Mouse (Mus musculus): Measurements from ENCODE around the gene Retreg1. TPM values are rescaled to one million over a fixed set of nuclear protein-coding genes. Genes with fewer than 3 reads are reported as not detected.

Gene Retreg1
- polyA plus RNA-seq, 1 experiment from 2014 or later = 13.4 TPM

DNA sequence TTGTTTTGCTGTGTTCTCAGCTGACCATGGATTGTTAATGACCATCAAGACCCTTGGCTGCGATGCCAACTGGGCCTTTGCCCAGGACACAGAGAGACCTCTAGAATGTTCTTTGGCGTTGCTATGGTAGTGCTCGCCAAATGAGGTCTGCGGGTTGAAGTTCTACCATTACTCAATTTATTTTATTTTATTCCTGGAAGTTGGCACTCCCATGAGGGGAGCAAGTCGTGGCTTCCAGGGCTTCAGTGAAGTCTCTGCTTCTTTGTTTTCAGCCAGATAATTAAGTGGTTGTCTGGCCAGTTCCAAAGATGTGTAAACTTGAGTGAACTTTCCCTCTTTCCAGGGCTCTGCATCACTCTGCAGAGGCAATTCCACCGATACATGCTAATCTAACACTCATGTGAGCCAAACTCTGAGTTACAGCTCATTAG lies 43.6 kb downstream of the Retreg1 start:
- 80% methylated on average over 6 of the region's 6 CpGs for WGBS
- no peaks in the 10 kb centered on the region for H3K4me1 ChIP-seq (ENCODE audit: control insufficient read depth, insufficient read depth, low read length)
- no peak overlapping the region for H3K4me2 ChIP-seq (ENCODE audit: low read depth, low read length)
- no peak overlapping the region for H3K27ac ChIP-seq (ENCODE audit: low read length)
- no peak overlapping the region for H3K9ac ChIP-seq (ENCODE audit: low read depth, low read length)
- no peak for ATAC-seq
- H3K9me3 ChIP-seq (ENCODE audit: control insufficient read depth, low read length) = no peaks in the 10 kb centered on the region
- no peaks in the 10 kb centered on the region for H3K36me3 ChIP-seq (ENCODE audit: control insufficient read depth, insufficient read depth, low read length)
- H3K27me3 ChIP-seq (replicated peaks; ENCODE audit: control insufficient read depth, insufficient read depth, low read length) = no peaks in the 10 kb centered on the region
- no peak overlapping the region for H3K4me3 ChIP-seq (ENCODE audit: low read length)

- Histone ChIP-seq H3K27me3 (replicated peaks; ENCODE audit: control insufficient read depth, insufficient read depth, low read length) (no peaks in the 10 kb centered on the region), H3K27ac (ENCODE audit: low read length) (no peak overlapping the region), H3K36me3 (ENCODE audit: control insufficient read depth, insufficient read depth, low read length) (no peaks in the 10 kb centered on the region), H3K9me3 (ENCODE audit: control insufficient read depth, low read length) (no peaks in the 10 kb centered on the region), H3K4me1 (ENCODE audit: control insufficient read depth, insufficient read depth, low read length) (no peaks in the 10 kb centered on the region), H3K9ac (ENCODE audit: low read depth, low read length) (no peak overlapping the region), H3K4me3 (ENCODE audit: low read length) (no peak overlapping the region), H3K4me2 (ENCODE audit: low read depth, low read length) (no peak overlapping the region)
- WGBS = 87% methylated on average over 5 of the region's 5 CpGs
- no peak for ATAC-seq
Measured at GRCm38 (mm10) chr15:25889927-25890326, 46.9 kb downstream of the Retreg1 start.

DNA sequence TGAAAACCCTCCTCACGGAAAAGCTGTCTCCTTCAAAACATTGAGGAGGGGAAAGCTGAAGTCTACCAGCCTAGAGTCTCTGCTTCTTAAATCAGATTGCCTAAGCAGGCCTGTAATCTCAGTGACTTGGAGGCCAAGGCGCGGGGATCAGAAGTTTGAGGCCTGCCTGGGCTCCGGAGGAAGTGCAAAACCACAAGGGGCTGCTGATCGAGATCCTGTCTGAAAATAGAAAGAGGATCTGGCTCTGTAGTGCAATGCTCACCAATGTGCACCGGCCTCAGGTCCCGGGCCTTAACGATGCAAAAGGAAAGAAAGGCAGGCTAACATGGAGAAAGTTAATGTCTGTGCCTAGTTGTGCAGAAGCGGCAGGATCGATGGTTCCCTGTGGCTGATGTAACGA lies 48.6 kb downstream of the Retreg1 start:
- Histone ChIP-seq H3K4me1 (ENCODE audit: control insufficient read depth, insufficient read depth, low read length) (no peaks in the 10 kb centered on the region), H3K4me3 (ENCODE audit: low read length) (no peak overlapping the region), H3K9ac (ENCODE audit: low read depth, low read length) (no peak overlapping the region), H3K36me3 (ENCODE audit: control insufficient read depth, insufficient read depth, low read length) (no peaks in the 10 kb centered on the region), H3K27me3 (replicated peaks; ENCODE audit: control insufficient read depth, insufficient read depth, low read length) (no peaks in the 10 kb centered on the region), H3K27ac (ENCODE audit: low read length) (no peak overlapping the region), H3K4me2 (ENCODE audit: low read depth, low read length) (no peak overlapping the region), H3K9me3 (ENCODE audit: control insufficient read depth, low read length) (no peaks in the 10 kb centered on the region)
- WGBS = 77% methylated on average over 11 of the region's 11 CpGs
- no peak for ATAC-seq

GRCm38 (mm10) chr15:25893327-25893726 lies 50.3 kb downstream of the Retreg1 start:
- Histone ChIP-seq H3K9me3 (ENCODE audit: control insufficient read depth, low read length) (no peaks in the 10 kb centered on the region), H3K36me3 (ENCODE audit: control insufficient read depth, insufficient read depth, low read length) (no peaks in the 10 kb centered on the region), H3K4me3 (ENCODE audit: low read length) (no peak overlapping the region), H3K4me2 (ENCODE audit: low read depth, low read length) (no peak overlapping the region), H3K9ac (ENCODE audit: low read depth, low read length) (no peak overlapping the region), H3K27me3 (replicated peaks; ENCODE audit: control insufficient read depth, insufficient read depth, low read length) (no peaks in the 10 kb centered on the region), H3K4me1 (ENCODE audit: control insufficient read depth, insufficient read depth, low read length) (no peaks in the 10 kb centered on the region), H3K27ac (ENCODE audit: low read length) (no peak overlapping the region)
- WGBS = 43% methylated on average over 2 of the region's 2 CpGs
- no peak; the same call in 1 of the 2 replicates for ATAC-seq

DNA sequence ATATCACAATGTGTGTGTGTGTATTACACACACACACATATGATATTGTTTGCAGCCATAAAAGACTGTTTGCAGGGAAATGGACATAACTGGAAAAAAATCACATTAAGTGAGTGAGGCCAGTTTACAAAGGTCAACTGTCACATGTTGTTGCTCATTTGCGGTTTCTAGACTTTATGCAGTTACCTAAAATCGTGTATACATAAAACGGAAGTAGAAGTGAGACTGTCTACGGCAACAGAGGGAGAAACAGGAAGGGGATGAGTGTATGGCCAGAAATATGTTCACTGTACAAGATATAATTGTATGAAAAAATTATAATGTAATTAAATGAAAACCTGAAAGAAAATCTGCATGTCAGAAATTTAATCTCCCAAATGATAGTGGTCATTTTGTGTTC lies 53.8 kb downstream of the Retreg1 start:
- Histone ChIP-seq H3K4me3 (ENCODE audit: low read length) (no peak overlapping the region), H3K27ac (ENCODE audit: low read length) (no peak overlapping the region), H3K9ac (ENCODE audit: low read depth, low read length) (no peak overlapping the region), H3K4me1 (ENCODE audit: control insufficient read depth, insufficient read depth, low read length) (no peaks in the 10 kb centered on the region), H3K27me3 (replicated peaks; ENCODE audit: control insufficient read depth, insufficient read depth, low read length) (no peaks in the 10 kb centered on the region), H3K9me3 (ENCODE audit: control insufficient read depth, low read length) (no peaks in the 10 kb centered on the region), H3K36me3 (ENCODE audit: control insufficient read depth, insufficient read depth, low read length) (no peaks in the 10 kb centered on the region), H3K4me2 (ENCODE audit: low read depth, low read length) (no peak overlapping the region)
- ATAC-seq = no peak
- 85% methylated on average over 4 of the region's 4 CpGs for WGBS

GRCm38 (mm10) chr15:25897617-25898016 lies 54.6 kb downstream of the Retreg1 start:
- H3K9me3 ChIP-seq (ENCODE audit: control insufficient read depth, low read length) = no peaks in the 10 kb centered on the region
- no peaks in the 10 kb centered on the region for H3K27me3 ChIP-seq (replicated peaks; ENCODE audit: control insufficient read depth, insufficient read depth, low read length)
- ATAC-seq = no peak
- H3K4me2 ChIP-seq (ENCODE audit: low read depth, low read length) = no peak overlapping the region
- H3K36me3 ChIP-seq (ENCODE audit: control insufficient read depth, insufficient read depth, low read length) = no peaks in the 10 kb centered on the region
- H3K4me3 ChIP-seq (ENCODE audit: low read length) = no peak overlapping the region
- H3K4me1 ChIP-seq (ENCODE audit: control insufficient read depth, insufficient read depth, low read length) = no peaks in the 10 kb centered on the region
- no peak overlapping the region for H3K9ac ChIP-seq (ENCODE audit: low read depth, low read length)
- 75% methylated on average over 12 of the region's 12 CpGs for WGBS
- H3K27ac ChIP-seq (ENCODE audit: low read length) = no peak overlapping the region

- WGBS = 69% methylated on average over 5 of the region's 5 CpGs
- Histone ChIP-seq H3K4me1 (ENCODE audit: control insufficient read depth, insufficient read depth, low read length) (no peaks in the 10 kb centered on the region), H3K4me2 (ENCODE audit: low read depth, low read length) (no peak overlapping the region), H3K9me3 (ENCODE audit: control insufficient read depth, low read length) (no peaks in the 10 kb centered on the region), H3K36me3 (ENCODE audit: control insufficient read depth, insufficient read depth, low read length) (no peaks in the 10 kb centered on the region), H3K27me3 (replicated peaks; ENCODE audit: control insufficient read depth, insufficient read depth, low read length) (no peaks in the 10 kb centered on the region), H3K4me3 (ENCODE audit: low read length) (no peak overlapping the region), H3K9ac (ENCODE audit: low read depth, low read length) (no peak overlapping the region), H3K27ac (ENCODE audit: low read length) (no peak overlapping the region)
- ATAC-seq = no peak
Measured at GRCm38 (mm10) chr15:25899021-25899420, 56.0 kb downstream of the Retreg1 start.

- H3K27ac ChIP-seq (ENCODE audit: low read length) = no peak overlapping the region
- H3K9ac ChIP-seq (ENCODE audit: low read depth, low read length) = no peak overlapping the region
- no peaks in the 10 kb centered on the region for H3K9me3 ChIP-seq (ENCODE audit: control insufficient read depth, low read length)
- H3K4me3 ChIP-seq (ENCODE audit: low read length) = no peak overlapping the region
- H3K4me1 ChIP-seq (ENCODE audit: control insufficient read depth, insufficient read depth, low read length) = no peaks in the 10 kb centered on the region
- H3K4me2 ChIP-seq (ENCODE audit: low read depth, low read length) = no peak overlapping the region
- ATAC-seq = peak; percentile 60; the same call in 1 of the 2 replicates
- H3K36me3 ChIP-seq (ENCODE audit: control insufficient read depth, insufficient read depth, low read length) = no peaks in the 10 kb centered on the region
- H3K27me3 ChIP-seq (replicated peaks; ENCODE audit: control insufficient read depth, insufficient read depth, low read length) = no peaks in the 10 kb centered on the region
- WGBS = 8% methylated on average over 7 of the region's 7 CpGs
Measured at GRCm38 (mm10) chr15:25900540-25900939, 57.6 kb downstream of the Retreg1 start.

DNA sequence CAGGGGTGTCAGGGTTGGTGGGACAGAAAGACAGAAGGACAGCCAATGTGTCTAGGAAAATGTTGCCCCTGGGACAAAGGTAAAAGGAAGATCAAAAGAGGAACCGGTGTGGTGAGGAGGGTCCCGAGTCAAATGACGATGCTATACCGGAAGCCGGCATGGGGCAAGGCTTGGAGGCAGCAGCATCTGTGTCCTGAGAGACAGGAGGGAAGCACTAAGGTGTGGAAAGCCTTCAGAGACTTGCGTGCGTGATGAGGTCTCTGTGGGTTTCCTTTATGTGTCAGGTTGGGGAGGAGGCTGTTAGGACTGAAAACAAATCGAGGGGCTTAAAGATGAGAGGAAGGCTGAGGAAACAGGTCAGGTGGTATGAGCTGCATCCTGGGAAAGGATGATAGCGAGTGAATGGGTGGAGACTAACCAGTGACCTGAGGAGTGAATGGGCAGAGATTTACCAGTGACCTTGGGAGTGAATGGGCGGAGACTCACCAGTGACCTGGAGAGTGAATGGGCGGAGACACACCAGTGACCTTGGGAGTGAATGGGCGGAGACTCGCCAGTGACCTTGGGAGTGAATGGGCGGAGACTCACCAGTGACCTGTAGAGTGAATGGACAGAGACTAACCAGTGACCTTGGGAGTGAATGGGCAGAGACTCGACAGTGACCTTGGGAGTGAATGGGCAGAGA lies 60.1 kb downstream of the Retreg1 start:
- Histone ChIP-seq H3K27ac (ENCODE audit: low read length) (no peak overlapping the region), H3K27me3 (replicated peaks; ENCODE audit: control insufficient read depth, insufficient read depth, low read length) (no peaks in the 10 kb centered on the region), H3K36me3 (ENCODE audit: control insufficient read depth, insufficient read depth, low read length) (no peaks in the 10 kb centered on the region), H3K9ac (ENCODE audit: low read depth, low read length) (no peak overlapping the region), H3K4me2 (ENCODE audit: low read depth, low read length) (no peak overlapping the region), H3K9me3 (ENCODE audit: control insufficient read depth, low read length) (no peaks in the 10 kb centered on the region), H3K4me1 (ENCODE audit: control insufficient read depth, insufficient read depth, low read length) (no peaks in the 10 kb centered on the region), H3K4me3 (ENCODE audit: low read length) (no peak overlapping the region)
- no peak for ATAC-seq
- WGBS = 87% methylated on average over 15 of the region's 15 CpGs
